Mouse (Mus musculus): ENCODE results near the gene Pak6. TPM values are rescaled to one million over a fixed set of nuclear protein-coding genes. Genes with fewer than 3 reads are reported as not detected.
"Not testable (repeated sequence)": the region's sequence is repeated elsewhere in the genome, so short reads cannot be mapped to it uniquely, and the experiment has no call there.

Pak6 gene
- total RNA-seq (2021), result 100 to 1,000 TPM; 168 to 174 TPM

GRCm38 (mm10) chr2:118662902-118663803 lies at the start of gene Pak6:
TSS of gene Pak6 (plus strand) at chr2:118663303.
- DNase-seq (ENCODE audit: extremely low spot score in 1 of 2, low spot score in 2 of 2), result peak; percentile 67 to 81
- intact Hi-C loops (cut with DNase I), result no loop called here

DNA sequence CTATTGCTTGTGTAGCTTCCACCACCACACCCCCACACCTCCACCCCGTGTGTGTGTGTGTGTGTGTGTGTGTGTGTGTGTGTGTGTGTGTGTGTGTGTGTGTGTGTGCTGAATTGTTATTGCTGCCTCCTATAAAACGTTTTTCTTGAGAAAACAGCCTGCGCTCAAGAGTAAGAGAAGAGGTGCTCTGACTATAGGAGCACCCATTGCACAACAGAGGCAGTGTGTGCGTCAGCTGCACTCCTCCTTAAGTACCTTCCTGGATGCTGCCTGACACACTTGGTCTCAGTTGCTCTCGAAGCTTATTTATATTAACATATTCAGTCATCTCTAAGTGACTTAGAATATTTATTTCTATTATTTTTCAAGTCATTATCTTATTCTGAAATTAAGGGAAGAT lies 45.1 kb upstream of the Pak6 start:
- no peak for DNase-seq (ENCODE audit: extremely low spot score in 1 of 2, low spot score in 2 of 2)
- intact Hi-C loops (cut with DNase I), result no loop called here

DNA sequence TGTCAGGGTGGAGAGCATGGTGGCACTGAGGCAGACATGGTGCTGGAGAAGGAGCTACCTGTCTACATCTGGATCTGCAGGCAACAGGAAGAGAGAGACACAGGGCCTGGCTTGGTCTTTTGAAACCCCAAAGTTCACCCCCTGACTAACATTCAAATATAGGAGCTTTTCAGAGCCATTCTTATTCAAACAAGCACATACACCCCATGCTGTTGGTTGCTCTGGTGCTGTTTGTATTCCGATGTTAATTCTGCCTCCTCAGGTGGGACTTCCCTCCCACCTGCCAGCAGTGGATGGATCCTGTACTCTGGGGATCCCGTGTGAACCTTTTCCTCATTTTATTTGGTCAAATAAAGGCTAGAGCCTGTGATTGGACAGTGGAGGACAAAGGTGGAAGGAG lies 43.0 kb upstream of the Pak6 start:
- intact Hi-C loops (cut with DNase I), result no loop called here
- no peak for DNase-seq (ENCODE audit: extremely low spot score in 1 of 2, low spot score in 2 of 2)

DNA sequence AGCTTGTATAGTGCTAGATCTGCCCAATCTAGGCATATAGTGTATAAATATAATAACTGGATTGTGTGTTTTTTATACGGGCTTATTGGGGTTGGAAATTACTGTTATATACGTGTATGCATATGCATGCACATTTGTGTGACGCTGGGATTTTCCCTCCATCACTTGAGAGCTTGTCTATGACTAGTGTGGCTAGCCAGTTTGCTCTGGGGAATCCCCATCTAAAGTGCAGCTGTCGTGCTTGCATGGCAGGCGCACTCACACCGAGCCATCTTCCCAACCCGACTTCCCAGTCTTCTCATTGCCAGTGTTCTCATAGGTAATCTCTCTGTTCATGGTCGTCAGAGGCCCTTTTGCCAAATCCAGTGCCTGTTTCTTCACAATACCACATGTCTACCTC lies 42.5 kb upstream of the Pak6 start:
- DNase-seq (ENCODE audit: extremely low spot score in 1 of 2, low spot score in 2 of 2), result no peak
- intact Hi-C loops (cut with DNase I), result no loop called here

DNA sequence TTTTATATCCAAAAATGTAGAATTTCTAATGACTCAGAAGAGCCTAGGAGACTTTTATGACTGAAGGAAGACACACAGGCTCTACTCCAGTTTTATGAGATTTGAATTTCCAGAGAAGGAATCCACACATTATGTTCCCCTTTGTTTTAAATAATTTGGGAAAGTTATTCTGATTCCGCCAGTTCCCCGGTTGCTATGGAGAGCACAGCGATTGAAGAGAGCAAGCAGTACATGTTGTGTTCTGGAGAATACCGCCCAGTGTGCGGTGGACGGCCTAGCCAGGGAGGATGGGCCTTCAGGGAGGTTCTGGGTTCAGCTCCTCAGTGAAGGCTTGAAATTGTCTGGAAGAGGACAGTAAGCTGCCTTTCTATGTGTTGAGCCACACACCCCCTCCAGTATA lies 33.8 kb upstream of the Pak6 start:
- intact Hi-C loops (cut with DNase I), result no loop called here
- DNase-seq (ENCODE audit: extremely low spot score in 1 of 2, low spot score in 2 of 2), result peak in 1 of 2 experiments; percentile 13

GRCm38 (mm10) chr2:118633441-118633840 lies 29.7 kb upstream of the Pak6 start:
- intact Hi-C loops (cut with DNase I), result loop anchor here (10.0 kb wide), 1 partner anchor 369 kb away; no protein-coding TSS in a partner anchor
- no peak for DNase-seq (ENCODE audit: extremely low spot score in 1 of 2, low spot score in 2 of 2)

DNA sequence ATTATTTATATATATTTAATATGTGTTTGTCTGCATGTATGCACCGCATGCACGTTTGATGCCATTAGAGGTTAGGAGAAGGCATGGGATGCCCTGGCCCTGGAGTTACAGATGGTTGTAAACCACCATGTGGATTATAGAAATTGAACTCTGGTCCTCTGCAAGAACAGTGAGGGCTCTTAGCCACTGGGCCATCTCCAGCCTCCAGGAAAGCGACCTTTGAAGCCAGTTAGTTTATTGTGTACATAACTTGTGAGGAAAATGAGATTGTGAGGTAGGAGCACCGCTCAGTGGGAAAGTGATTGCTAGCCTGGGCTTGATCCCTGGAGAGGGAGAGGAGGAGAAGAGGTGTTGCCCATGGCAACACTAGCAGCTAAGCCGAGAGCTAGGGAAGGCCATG lies 25.8 kb upstream of the Pak6 start:
- intact Hi-C loops (cut with DNase I), result loop anchor here (5.0 to 10.0 kb wide), 2 partner anchors 95 to 372 kb away; no protein-coding TSS in a partner anchor
- no peak for DNase-seq (ENCODE audit: extremely low spot score in 1 of 2, low spot score in 2 of 2)

DNA sequence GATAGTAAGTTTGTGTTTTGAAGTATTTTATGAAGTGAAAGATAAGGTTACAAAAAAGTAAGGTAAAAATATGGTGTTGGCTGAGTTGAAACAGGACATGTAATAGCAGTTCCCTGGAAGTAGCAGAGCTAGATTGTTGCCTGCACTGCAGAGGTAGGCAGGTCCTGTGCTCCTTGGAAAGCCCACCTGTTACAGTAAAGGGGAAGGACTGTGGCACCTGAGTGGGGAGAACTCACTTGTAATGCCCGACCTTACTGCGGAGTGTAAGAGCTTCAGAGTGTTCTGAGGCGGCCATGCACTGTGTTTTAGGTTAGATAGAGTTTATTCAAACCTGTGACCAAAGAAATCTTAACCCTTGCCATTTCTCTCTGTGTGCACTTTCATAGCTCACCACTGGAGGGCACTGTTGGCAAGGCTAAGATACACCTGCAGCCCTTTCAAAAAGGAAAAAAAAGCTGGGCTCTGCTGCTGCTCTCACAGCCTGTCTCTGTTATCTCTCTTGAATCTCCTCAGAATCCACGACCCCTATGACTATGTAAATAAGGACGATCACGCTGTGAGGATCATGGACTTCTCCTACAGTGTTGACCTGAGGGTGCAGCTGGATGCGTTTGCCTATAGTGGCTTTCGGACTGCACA lies 25.1 kb upstream of the Pak6 start:
- peak; percentile 54 to 64 for DNase-seq (ENCODE audit: extremely low spot score in 1 of 2, low spot score in 2 of 2)
- intact Hi-C loops (cut with DNase I), result loop anchor here (1.0 to 10.0 kb wide), 4 partner anchors 59 to 373 kb away; no protein-coding TSS in a partner anchor

DNA sequence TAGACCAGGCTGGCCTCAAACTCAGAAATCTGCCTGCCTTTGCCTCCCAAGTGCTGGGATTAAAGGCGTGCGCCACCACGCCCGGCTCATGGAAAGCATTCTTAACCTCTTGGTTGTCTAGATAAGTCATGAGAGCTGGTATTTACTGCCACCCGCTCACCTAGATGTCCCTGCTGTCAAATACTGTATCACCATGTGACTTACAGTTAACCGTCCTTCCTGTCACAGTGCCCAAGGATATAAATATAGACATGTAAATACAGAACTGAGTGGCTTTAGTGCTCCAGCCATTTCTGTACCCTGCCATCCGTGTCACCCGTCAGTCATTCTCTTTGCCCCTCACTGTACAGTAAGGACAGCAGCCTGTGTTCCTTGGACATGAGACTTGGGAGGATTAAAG lies 24.4 kb upstream of the Pak6 start:
- no peak for DNase-seq (ENCODE audit: extremely low spot score in 1 of 2, low spot score in 2 of 2)
- intact Hi-C loops (cut with DNase I), result loop anchor here (1.0 to 10.0 kb wide), 4 partner anchors 58 to 374 kb away; no protein-coding TSS in a partner anchor

- intact Hi-C loops (cut with DNase I), result no loop called here
- no peak for DNase-seq (ENCODE audit: extremely low spot score in 1 of 2, low spot score in 2 of 2)
These were observed 22.0 kb upstream of the Pak6 start for GRCm38 (mm10) chr2:118641147-118641546.

- no peak for DNase-seq (ENCODE audit: extremely low spot score in 1 of 2, low spot score in 2 of 2)
- intact Hi-C loops (cut with DNase I), result no loop called here
These were observed 20.7 kb upstream of the Pak6 start for GRCm38 (mm10) chr2:118642431-118642830.

DNA sequence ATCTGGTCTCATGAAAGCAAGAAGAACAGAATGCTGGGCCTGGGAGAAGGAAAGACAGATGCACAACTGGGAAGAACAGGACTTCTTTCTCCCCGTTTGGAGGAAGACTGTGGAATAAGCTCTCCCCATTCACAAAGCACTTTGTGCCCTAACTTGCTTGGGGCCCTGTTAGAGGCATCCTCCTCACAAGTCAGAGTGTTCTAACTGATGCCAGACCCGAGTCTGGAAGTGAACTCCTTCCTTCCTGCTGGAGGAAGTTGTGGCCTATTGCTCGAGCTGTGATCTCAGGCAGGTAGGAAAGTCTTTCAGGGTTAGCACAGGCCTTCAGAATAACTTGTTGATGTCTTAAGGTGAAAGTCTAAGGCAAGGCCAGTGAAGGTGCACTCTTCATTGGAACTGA lies 20.2 kb upstream of the Pak6 start:
- intact Hi-C loops (cut with DNase I), result no loop called here
- no peak for DNase-seq (ENCODE audit: extremely low spot score in 1 of 2, low spot score in 2 of 2)

- intact Hi-C loops (cut with DNase I), result no loop called here
- no peak for DNase-seq (ENCODE audit: extremely low spot score in 1 of 2, low spot score in 2 of 2)
These were observed 16.4 kb upstream of the Pak6 start for GRCm38 (mm10) chr2:118646665-118647064.

DNA sequence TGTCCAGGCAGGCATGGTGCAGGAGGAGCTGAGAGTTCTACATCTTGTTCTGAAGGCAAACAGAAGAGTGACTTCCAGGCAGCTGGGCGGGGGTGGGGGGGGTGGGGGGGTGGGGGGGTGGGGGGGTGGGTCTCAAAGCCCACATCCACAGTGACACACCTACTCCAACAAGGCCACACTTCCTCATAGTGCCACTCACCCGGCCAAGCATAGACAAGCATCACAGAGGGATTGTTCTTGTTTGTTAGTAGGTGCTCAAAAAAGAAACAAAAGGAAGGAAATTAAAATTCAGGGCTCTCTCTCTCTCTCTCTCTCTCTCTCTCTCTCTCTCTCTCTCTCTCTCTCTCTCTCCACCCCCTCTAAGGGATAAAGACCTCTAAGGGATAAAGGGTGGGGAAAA lies 12.4 kb upstream of the Pak6 start:
- intact Hi-C loops (cut with DNase I), result not testable (repeated sequence)

GRCm38 (mm10) chr2:118656688-118657281 lies 6.3 kb upstream of the Pak6 start:
- intact Hi-C loops (cut with DNase I), result no loop called here
- peak in 1 of 2 experiments; percentile 78 for DNase-seq (ENCODE audit: extremely low spot score in 1 of 2, low spot score in 2 of 2)

More for the DNA sequence above, 12.4 kb upstream of the Pak6 start:
- not testable (repeated sequence) for DNase-seq (ENCODE audit: extremely low spot score in 1 of 2, low spot score in 2 of 2)

- no peak for DNase-seq (ENCODE audit: extremely low spot score in 1 of 2, low spot score in 2 of 2)
- intact Hi-C loops (cut with DNase I), result no loop called here
These were observed 4.6 kb upstream of the Pak6 start for GRCm38 (mm10) chr2:118658457-118658856.

DNA sequence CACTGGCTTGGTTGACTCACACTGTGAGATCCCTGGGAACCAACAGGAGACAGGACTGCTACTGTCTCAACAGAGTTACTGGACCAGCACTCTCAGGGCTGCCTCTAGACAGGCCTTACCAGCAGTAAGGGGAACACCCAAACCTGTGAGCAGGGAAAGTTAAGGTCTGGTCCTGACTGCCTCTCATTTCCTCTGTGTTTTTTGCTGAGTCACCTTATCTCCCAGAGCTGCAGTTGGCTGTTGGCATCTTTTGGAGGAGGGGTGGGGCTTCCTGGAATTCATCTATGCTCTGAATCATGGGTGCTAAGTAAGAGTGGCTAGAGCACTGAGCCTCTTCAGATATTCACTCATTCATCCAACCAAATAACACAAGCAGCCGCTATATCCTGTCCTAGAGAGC lies 4.0 kb upstream of the Pak6 start:
- intact Hi-C loops (cut with DNase I), result no loop called here
- DNase-seq (ENCODE audit: extremely low spot score in 1 of 2, low spot score in 2 of 2), result peak in 1 of 2 experiments; percentile 45

DNA sequence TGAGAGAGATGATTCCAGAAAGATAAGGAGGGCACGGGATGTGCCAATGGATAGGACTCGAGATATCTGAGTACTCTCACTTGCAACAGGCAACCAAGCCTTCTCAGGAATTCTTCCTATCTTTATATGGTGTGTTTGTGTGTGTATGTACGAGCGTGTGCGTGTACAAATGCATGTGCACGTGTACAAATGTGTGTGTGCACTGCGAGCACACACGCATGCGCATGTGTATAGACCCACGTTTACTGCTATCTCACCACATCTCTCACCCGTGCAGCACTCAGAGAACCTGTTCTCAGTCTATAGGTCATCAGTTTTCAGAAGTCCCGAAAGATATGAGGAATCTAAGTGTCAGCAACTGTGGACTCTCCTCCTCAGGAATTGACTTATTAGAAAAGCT lies 3.6 kb upstream of the Pak6 start:
- intact Hi-C loops (cut with DNase I), result no loop called here
- DNase-seq (ENCODE audit: extremely low spot score in 1 of 2, low spot score in 2 of 2), result no peak

DNA sequence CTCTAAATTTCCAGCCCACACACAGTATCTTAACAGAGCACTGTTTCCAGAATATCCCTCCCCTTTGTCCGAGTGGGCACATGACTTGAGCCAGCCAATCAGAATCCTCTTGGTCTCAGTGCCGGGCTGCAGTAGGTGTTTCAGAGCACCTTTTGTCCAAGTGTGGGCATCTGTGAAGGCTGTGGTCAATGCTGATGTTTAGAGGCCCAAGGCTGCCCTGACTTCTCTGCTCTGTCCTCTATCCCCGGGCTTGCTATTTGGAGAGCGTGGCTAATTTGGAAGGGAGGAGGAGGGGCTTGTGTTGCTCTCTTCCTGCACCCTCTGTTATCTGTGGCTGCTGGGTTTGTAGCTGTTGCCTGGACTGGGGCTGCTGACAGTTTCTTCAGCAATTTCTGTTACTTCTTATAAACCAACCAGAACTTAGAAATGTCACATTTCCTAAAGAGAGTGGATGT lies 3.1 kb upstream of the Pak6 start:
- peak in 1 of 2 experiments; percentile 42 for DNase-seq (ENCODE audit: extremely low spot score in 1 of 2, low spot score in 2 of 2)

More for the DNA sequence above, 3.1 kb upstream of the Pak6 start:
- intact Hi-C loops (cut with DNase I), result no loop called here
